Mouse (Mus musculus): ENCODE data around the gene Memo1. TPM values are rescaled to one million over a fixed set of nuclear protein-coding genes. Genes with fewer than 3 reads are reported as not detected.

Gene Memo1
- total and polyA plus RNA-seq, 3 experiments = 47.7 to 133 (median 76.4) TPM

DNA sequence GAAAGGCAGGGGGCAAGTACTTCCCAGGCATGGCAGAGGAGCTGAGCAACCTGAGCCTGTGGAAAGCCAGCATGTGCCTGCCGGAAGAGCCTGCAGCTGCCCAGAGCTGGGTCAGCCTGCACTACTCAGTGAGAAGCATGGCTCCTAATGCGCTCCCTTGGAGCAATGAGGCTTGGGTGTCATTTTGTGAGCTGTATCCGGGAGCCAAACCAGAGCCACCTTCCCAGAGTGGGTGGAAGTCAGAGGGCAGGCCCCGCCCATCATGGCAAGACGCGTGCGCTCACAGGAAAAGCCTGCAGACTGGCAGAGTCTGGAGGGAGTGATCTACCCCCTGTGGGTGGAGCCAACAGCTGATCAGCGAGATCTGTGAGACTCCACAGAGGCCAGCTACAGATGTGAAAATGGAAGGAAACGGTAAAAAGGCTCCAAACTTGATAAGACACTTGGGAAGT is 135.9 kb downstream of the Memo1 start:
- no peak overlapping the region for H3K9ac ChIP-seq (ENCODE audit: insufficient read depth, low read depth)
- H3K27ac ChIP-seq (ENCODE audit: insufficient read depth, low read depth) = no peak overlapping the region

DNA sequence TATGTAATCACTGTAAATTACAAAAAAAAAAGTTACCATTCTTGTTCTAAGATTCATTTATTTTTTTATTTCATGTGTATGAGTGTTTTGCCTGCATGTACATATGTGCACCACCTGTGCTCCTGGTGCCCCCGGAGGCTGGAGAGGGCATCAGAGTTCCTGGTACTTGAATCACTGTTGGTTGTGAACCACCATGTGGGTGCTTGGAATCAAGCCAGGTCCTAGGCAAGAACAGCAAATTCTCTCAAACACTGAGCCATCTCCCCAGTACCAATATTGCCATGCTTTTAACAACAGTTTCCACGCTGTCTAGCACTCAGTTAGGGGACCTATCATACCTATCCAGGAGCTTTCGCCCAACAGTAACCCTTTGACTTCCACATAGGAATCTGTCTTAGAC is 137.2 kb downstream of the Memo1 start:
- Histone ChIP-seq H3K36me3 (replicated peaks in 1 of 2; ENCODE audit: control insufficient read depth in 1 of 2, insufficient read depth in 1 of 2, low read length in 1 of 2) (no peaks in the 10 kb centered on the region), H3K27ac (ENCODE audit: insufficient read depth, low read depth) (no peak overlapping the region), H3K4me2 (ENCODE audit: insufficient read depth, low read depth, poor library complexity, severe bottlenecking) (no peak overlapping the region), H3K9ac (ENCODE audit: insufficient read depth, low read depth) (no peak overlapping the region), H3K9me3 (replicated peaks; ENCODE audit: low read length) (peaks cover 3% of the 10 kb centered on the region), H3K79me2 (replicated peaks; ENCODE audit: control insufficient read depth, extremely low read depth, insufficient read depth, poor library complexity, severe bottlenecking) (no peaks in the 10 kb centered on the region), H3K27me3 (replicated peaks) (no peaks in the 10 kb centered on the region), H3K4me3 (replicated peaks in 1 of 3; ENCODE audit: low read depth in 2 of 3, low read length in 2 of 3, poor library complexity in 1 of 3) (no peak overlapping the region), H3K4me1 (ENCODE audit: control insufficient read depth in 1 of 2, insufficient read depth in 2 of 2) (no peaks in the 10 kb centered on the region)
- in situ Hi-C loops (cut with MboI; ENCODE audit: low pct_ligation_motif_present, low pct_unique_long_range_greater_than_20kb, low sequenced_read_pairs) (no loop called here), dilution Hi-C loops (cut with MboI; ENCODE audit: extremely low pct_ligation_motif_present, extremely low pct_unique_long_range_greater_than_20kb, low sequenced_read_pairs) (no loop called here)
- no peak for DNase-seq (ENCODE audit: extremely low read depth)
- TF ChIP-seq USF1 (IDR thresholded peaks at IDR 0.05; ENCODE audit: low read depth, low read length) (no peak), MAX (IDR thresholded peaks at IDR 0.05; ENCODE audit: low read length) (no peak), ELF1 (IDR thresholded peaks at IDR 0.05; ENCODE audit: low read depth, low read length) (no peak), MXI1 (IDR thresholded peaks at IDR 0.05; ENCODE audit: low read depth, low read length) (no peak), E2F4 (IDR thresholded peaks at IDR 0.05; ENCODE audit: insufficient replicate concordance, low read depth, low read length) (no peak), ZC3H11A (IDR thresholded peaks at IDR 0.05; ENCODE audit: low read depth, low read length) (no peak), ZMIZ1 (IDR thresholded peaks at IDR 0.05; ENCODE audit: low read depth, low read length) (no peak), UBTF (IDR thresholded peaks at IDR 0.05; ENCODE audit: low read depth, low read length) (no peak), HCFC1 (IDR thresholded peaks at IDR 0.05; ENCODE audit: low read depth, low read length) (no peak), CHD1 (IDR thresholded peaks at IDR 0.05; ENCODE audit: low read depth, low read length) (no peak), NELFE (IDR thresholded peaks at IDR 0.05; ENCODE audit: low read depth, low read length) (no peak), GABPA (IDR thresholded peaks at IDR 0.05; ENCODE audit: insufficient replicate concordance, low read depth, low read length) (no peak), SMC3 (IDR thresholded peaks at IDR 0.05; ENCODE audit: low read depth, low read length) (no peak), TBP (conservative IDR thresholded peaks at IDR 0.05; ENCODE audit: low read depth, low read length) (no peak), NRF1 (IDR thresholded peaks at IDR 0.05; ENCODE audit: low read depth, low read length) (no peak)

More for the DNA sequence above, 135.9 kb downstream of the Memo1 start:
- H3K4me2 ChIP-seq (ENCODE audit: insufficient read depth, low read depth, poor library complexity, severe bottlenecking) = peak overlapping the region; percentile 9
- peaks cover 3% of the 10 kb centered on the region for H3K9me3 ChIP-seq (replicated peaks; ENCODE audit: low read length)
- no peak overlapping the region for H3K4me3 ChIP-seq (replicated peaks in 1 of 3; ENCODE audit: low read depth in 2 of 3, low read length in 2 of 3, poor library complexity in 1 of 3)
- H3K27me3 ChIP-seq (replicated peaks) = no peaks in the 10 kb centered on the region
- no peaks in the 10 kb centered on the region for H3K79me2 ChIP-seq (replicated peaks; ENCODE audit: control insufficient read depth, extremely low read depth, insufficient read depth, poor library complexity, severe bottlenecking)
- no peaks in the 10 kb centered on the region for H3K4me1 ChIP-seq (ENCODE audit: control insufficient read depth in 1 of 2, insufficient read depth in 2 of 2)
- dilution Hi-C loops (cut with MboI; ENCODE audit: extremely low pct_ligation_motif_present, extremely low pct_unique_long_range_greater_than_20kb, low sequenced_read_pairs) (no loop called here), in situ Hi-C loops (cut with MboI; ENCODE audit: low pct_ligation_motif_present, low pct_unique_long_range_greater_than_20kb, low sequenced_read_pairs) (no loop called here)
- no peak for DNase-seq (ENCODE audit: extremely low read depth)
- no peaks in the 10 kb centered on the region for H3K36me3 ChIP-seq (replicated peaks in 1 of 2; ENCODE audit: control insufficient read depth in 1 of 2, insufficient read depth in 1 of 2, low read length in 1 of 2)
- TF ChIP-seq USF1 (IDR thresholded peaks at IDR 0.05; ENCODE audit: low read depth, low read length) = no peak
- TF ChIP-seq TBP (conservative IDR thresholded peaks at IDR 0.05; ENCODE audit: low read depth, low read length) = no peak
- no peak for TF ChIP-seq MAX (IDR thresholded peaks at IDR 0.05; ENCODE audit: low read length)
- TF ChIP-seq JUN (IDR thresholded peaks at IDR 0.05; ENCODE audit: insufficient read depth, low read depth, low read length) = no peak
- TF ChIP-seq ZMIZ1 (IDR thresholded peaks at IDR 0.05; ENCODE audit: low read depth, low read length) = no peak
- TF ChIP-seq MXI1 (IDR thresholded peaks at IDR 0.05; ENCODE audit: low read depth, low read length) = no peak
- TF ChIP-seq BHLHE40 (IDR thresholded peaks at IDR 0.05; ENCODE audit: low read depth, low read length) = peak; percentile 25; the same call in 1 of the 2 replicates
- no peak for TF ChIP-seq ZNF384 (IDR thresholded peaks at IDR 0.05; ENCODE audit: low read depth, low read length)
- no peak for TF ChIP-seq SIN3A (IDR thresholded peaks at IDR 0.05; ENCODE audit: low read length)
- no peak for TF ChIP-seq USF2 (conservative IDR thresholded peaks at IDR 0.05; ENCODE audit: low read depth, low read length)
- no peak for TF ChIP-seq ZC3H11A (IDR thresholded peaks at IDR 0.05; ENCODE audit: low read depth, low read length)
- TF ChIP-seq ETS1 (conservative IDR thresholded peaks at IDR 0.05; ENCODE audit: low read depth, low read length) = no peak
- no peak for TF ChIP-seq MAZ (IDR thresholded peaks at IDR 0.05; ENCODE audit: low read depth, low read length)
- TF ChIP-seq RAD21 (IDR thresholded peaks at IDR 0.05; ENCODE audit: low read depth, low read length) = no peak
- TF ChIP-seq CHD2 (IDR thresholded peaks at IDR 0.05; ENCODE audit: low read length) = no peak
- TF ChIP-seq E2F4 (IDR thresholded peaks at IDR 0.05; ENCODE audit: insufficient replicate concordance, low read depth, low read length) = no peak
- no peak for TF ChIP-seq PAX5 (IDR thresholded peaks at IDR 0.05; ENCODE audit: low read length)
- peak; percentile 40; the same call in 1 of the 2 replicates for TF ChIP-seq POLR2A (IDR thresholded peaks at IDR 0.05; ENCODE audit: low read depth, low read length)
- no peak for TF ChIP-seq SMC3 (IDR thresholded peaks at IDR 0.05; ENCODE audit: low read depth, low read length)
- no peak for TF ChIP-seq HCFC1 (IDR thresholded peaks at IDR 0.05; ENCODE audit: low read depth, low read length)
- no peak for TF ChIP-seq MEF2A (IDR thresholded peaks at IDR 0.05; ENCODE audit: borderline replicate concordance, low read depth, low read length)
- TF ChIP-seq ZKSCAN1 (IDR thresholded peaks at IDR 0.05; ENCODE audit: borderline replicate concordance, low read depth, low read length) = no peak
- TF ChIP-seq TCF12 (IDR thresholded peaks at IDR 0.05; ENCODE audit: low read depth, low read length) = no peak
- no peak for TF ChIP-seq ELF1 (IDR thresholded peaks at IDR 0.05; ENCODE audit: low read depth, low read length)
- peak; percentile 58 for TF ChIP-seq NRF1 (IDR thresholded peaks at IDR 0.05; ENCODE audit: low read depth, low read length)

Measured in CH12.LX (cell line).